Mouse (Mus musculus): Measurements from ENCODE around the gene Nadsyn1. TPM values are rescaled to one million over a fixed set of nuclear protein-coding genes. Genes with fewer than 3 reads are reported as not detected.
A peak's percentile ranks its signal among the peaks of the same experiment; 100 is the strongest.

Nadsyn1 gene
- polyA plus RNA-seq, 3 experiments from 2014 or later, result 15.0 to 20.2 (median 20.2) TPM

- ATAC-seq, result no peak
Measured at GRCm38 (mm10) chr7:143753990-143754715, 68.5 kb downstream of the Nadsyn1 start.

GRCm38 (mm10) chr7:143752606-143753005 is 70.0 kb downstream of the Nadsyn1 start:
- no peak for ATAC-seq

GRCm38 (mm10) chr7:143752056-143752455 is 70.6 kb downstream of the Nadsyn1 start:
- no peak for ATAC-seq

- no peak for ATAC-seq
Measured at GRCm38 (mm10) chr7:143751380-143751779, 71.3 kb downstream of the Nadsyn1 start.

GRCm38 (mm10) chr7:143749045-143749444 is 73.6 kb downstream of the Nadsyn1 start:
- no peak for ATAC-seq

GRCm38 (mm10) chr7:143748041-143748868 is 74.4 kb downstream of the Nadsyn1 start:
- peak; percentile 84 for ATAC-seq

Other genes with a start within 250 kb of the Nadsyn1 start
- 10 to 100 TPM; 29.9 to 40.2 (median 31.2) TPM for gene Cars, start 222.8 kb downstream of the Nadsyn1 start, polyA plus RNA-seq (2017; shearing (Covaris generic))
- 100 to 1,000 TPM in 2 of 3 experiments, 10 to 100 TPM in 1; 73.7 to 122 (median 117) TPM for gene Tnfrsf26, start 194.1 kb downstream of the Nadsyn1 start, polyA plus RNA-seq (2017; shearing (Covaris generic))
- 10 to 100 TPM in 2 of 3 experiments, 1 to 10 TPM in 1; 6.9 to 21.9 (median 16.0) TPM for gene Tnfrsf22, start 173.2 kb downstream of the Nadsyn1 start, polyA plus RNA-seq (2017; shearing (Covaris generic))
- gene Tnfrsf23, start 137.0 kb downstream of the Nadsyn1 start, polyA plus RNA-seq (2017; shearing (Covaris generic)), result 1 to 10 TPM; 3.3 to 5.0 (median 4.4) TPM
- 10 to 100 TPM; 19.0 to 34.0 (median 31.8) TPM for gene Osbpl5, start 65.9 kb downstream of the Nadsyn1 start, polyA plus RNA-seq (2017; shearing (Covaris generic))
- not detected for gene Mrgprg, start 55.9 kb downstream of the Nadsyn1 start, polyA plus RNA-seq (2017; shearing (Covaris generic))
- gene Mrgpre, start 38.3 kb downstream of the Nadsyn1 start, polyA plus RNA-seq (2017; shearing (Covaris generic)), result 1 to 10 TPM; 3.9 to 6.4 (median 4.2) TPM
- gene Dhcr7, start 296 bp upstream of the Nadsyn1 start, polyA plus RNA-seq (2017; shearing (Covaris generic)), result 10 to 100 TPM; 37.5 to 57.8 (median 41.0) TPM
- not detected for gene Gm498, start 44.0 kb upstream of the Nadsyn1 start, polyA plus RNA-seq (2017; shearing (Covaris generic))
- not detected for gene Shank2, start 179.1 kb upstream of the Nadsyn1 start, polyA plus RNA-seq (2017; shearing (Covaris generic))